In genomic region chr1:126593044-126593805, GRCm38 (mm10) we compare ENCODE assay signal across 8 mouse cellular contexts.
DNase-seq lines count a peak whose midpoint lies in the region; ATAC-seq lines count a peak whose summit lies in the region.
"Had no signal": no experiment of that assay in that cellular context is flagged by ENCODE, and none has a peak within 500 bp of the region (broad histone marks: within the 10 kb centered on the region; RNA-seq: fewer than 3 reads in every experiment).

No protein-coding gene starts in this region.

- H3K27ac ChIP-seq in kidney, embryonic 15.5 days = peak overlapping the region; percentile 4; the same call in 1 of the 2 replicates
- peak overlapping the region; percentile 55 for H3K27ac ChIP-seq in liver, embryonic 16.5 days (ENCODE audit: low read length)
- H3K27ac ChIP-seq in midbrain, embryonic 13.5 days = no peak overlapping the region
- H3K27ac ChIP-seq: embryonic facial prominence, embryonic 12.5 days had no signal

- 50% methylated on average over 7 of the region's 7 CpGs for WGBS in kidney, embryonic 15.5 days
- 49% methylated on average over 7 of the region's 7 CpGs for whole genome bisulfite sequencing in liver, embryonic 16.5 days (ENCODE audit: insufficient replicate concordance)
- 66% methylated on average over 7 of the region's 7 CpGs for WGBS in midbrain, embryonic 13.5 days

- H3K4me1 ChIP-seq in kidney, embryonic 15.5 days = peaks cover 17% of the 10 kb centered on the region
- H3K4me1 ChIP-seq in liver, embryonic 16.5 days (ENCODE audit: control insufficient read depth, low read depth, low read length) = peaks cover 2% of the 10 kb centered on the region
- peaks cover 16% of the 10 kb centered on the region for H3K4me1 ChIP-seq in midbrain, embryonic 13.5 days (replicated peaks)

- H3K9ac ChIP-seq in kidney, embryonic 15.5 days = no peak overlapping the region
- no peak overlapping the region for H3K9ac ChIP-seq in liver, embryonic 16.5 days (ENCODE audit: low read depth, low read length)
- no peak overlapping the region for H3K9ac ChIP-seq in midbrain, embryonic 13.5 days (replicated peaks)
- H3K9ac ChIP-seq: embryonic facial prominence, embryonic 12.5 days had no signal

- H3K36me3 ChIP-seq in kidney, embryonic 15.5 days = no peaks in the 10 kb centered on the region
- H3K36me3 ChIP-seq in liver, embryonic 16.5 days (ENCODE audit: control insufficient read depth, insufficient read depth) = no peaks in the 10 kb centered on the region
- H3K36me3 ChIP-seq in midbrain, embryonic 13.5 days = no peaks in the 10 kb centered on the region
- H3K36me3 ChIP-seq: embryonic facial prominence, embryonic 12.5 days had no signal

- H3K4me2 ChIP-seq in kidney, embryonic 15.5 days = no peak overlapping the region
- H3K4me2 ChIP-seq in liver, embryonic 16.5 days (ENCODE audit: low read depth, low read length) = peak overlapping the region; percentile 25; the same call in 1 of the 2 replicates
- H3K4me2 ChIP-seq in midbrain, embryonic 13.5 days (replicated peaks) = no peak overlapping the region
- H3K4me2 ChIP-seq: embryonic facial prominence, embryonic 12.5 days had no signal

- H3K4me3 ChIP-seq in kidney, embryonic 15.5 days (replicated peaks) = no peak overlapping the region
- no peak overlapping the region for H3K4me3 ChIP-seq in liver, embryonic 16.5 days (ENCODE audit: low read depth, low read length)
- H3K4me3 ChIP-seq in midbrain, embryonic 13.5 days (replicated peaks) = no peak overlapping the region
- H3K4me3 ChIP-seq: embryonic facial prominence, embryonic 12.5 days had no signal

- DNase-seq in kidney, adult 11 months = no peak
- DNase-seq in heart, postnatal 4 days = peak; percentile 46
- DNase-seq in urinary bladder, postnatal 10 days (ENCODE audit: low spot score) = peak; percentile 24
- DNase-seq in layer of hippocampus, postnatal 14 days (ENCODE audit: low spot score in 2 of 2) = no peak

- no peaks in the 10 kb centered on the region for H3K27me3 ChIP-seq in kidney, embryonic 15.5 days
- H3K27me3 ChIP-seq in liver, embryonic 16.5 days (ENCODE audit: control insufficient read depth, insufficient read depth, low read depth, low read length) = no peaks in the 10 kb centered on the region
- no peaks in the 10 kb centered on the region for H3K27me3 ChIP-seq in midbrain, embryonic 13.5 days
- H3K27me3 ChIP-seq: embryonic facial prominence, embryonic 12.5 days had no signal

- no peaks in the 10 kb centered on the region for H3K9me3 ChIP-seq in kidney, embryonic 15.5 days (replicated peaks)
- H3K9me3 ChIP-seq in liver, embryonic 16.5 days (replicated peaks; ENCODE audit: control insufficient read depth, low read length) = no peaks in the 10 kb centered on the region
- H3K9me3 ChIP-seq in midbrain, embryonic 13.5 days = no peaks in the 10 kb centered on the region
- H3K9me3 ChIP-seq: embryonic facial prominence, embryonic 12.5 days had no signal

- ATAC-seq in kidney, embryonic 15.5 days (replicated peaks; ENCODE audit: low FRiP score) = 0 out of 2 replicates have a peak, but pooled peaks have one; percentile 31
- peak; percentile 73 for ATAC-seq in liver, embryonic 16.5 days (ENCODE audit: low read depth)
- no peak for ATAC-seq in midbrain, embryonic 13.5 days

Comparison
In these comparisons a context has a peak if more than half of its experiments do, and no peak if none do; other contexts are left out.
1. DNase-seq: peak in heart, postnatal 4 days (single experiment) and urinary bladder, postnatal 10 days (single experiment); none in kidney, adult 11 months (single experiment) and layer of hippocampus, postnatal 14 days (0 of 2).